Mouse (Mus musculus) kidney, embryonic 14.5 days (tissue): Measurements from ENCODE around the gene Gls. TPM values are rescaled to one million over a fixed set of nuclear protein-coding genes. Genes with fewer than 3 reads are reported as not detected.

Experiments used
- ATAC-seq: fragments of 200-750 bp; cut with Nextera tagmentation; 2 replicates; pipeline ENCODE4 v1.8.0; 2017; ENCODE audit warnings: moderate number of reproducible peaks, mild to moderate bottlenecking, moderate TSS enrichment, moderate library complexity; ENCODE audit not compliant: low FRiP score, low TSS enrichment
- H3K27ac ChIP-seq: fragments of 300-500 bp; sonication (generic); 2 replicates; pipeline ENCODE4 v1.5.1; 2014; ENCODE audit warnings: low read depth, mild to moderate bottlenecking, low read length, moderate library complexity, mixed read lengths
- H3K27me3 ChIP-seq: fragments of 300-500 bp; sonication (generic); 2 replicates; pipeline ENCODE4 v1.6.1; 2014; ENCODE audit warnings: mild to moderate bottlenecking, low read length; ENCODE audit not compliant: control insufficient read depth, insufficient read depth
- H3K36me3 ChIP-seq: fragments of 300-500 bp; sonication (generic); 2 replicates; pipeline ENCODE4 v1.6.1; 2014; ENCODE audit warnings: low read length, mixed read lengths; ENCODE audit not compliant: control insufficient read depth, insufficient read depth
- H3K4me1 ChIP-seq: fragments of 300-500 bp; sonication (generic); 2 replicates; pipeline ENCODE4 v1.6.1; 2014; ENCODE audit warnings: low read length, mixed read lengths; ENCODE audit not compliant: control insufficient read depth, insufficient read depth
- H3K4me2 ChIP-seq: fragments of 300-500 bp; sonication (generic); replicated peaks from 2 replicates; pipeline ENCODE4 v1.6.1; 2014; ENCODE audit warnings: low read depth, mild to moderate bottlenecking, low read length
- H3K4me3 ChIP-seq: fragments of 300-500 bp; sonication (generic); 2 replicates; pipeline ENCODE4 v1.5.1; 2014; ENCODE audit warnings: mild to moderate bottlenecking, low read length
- H3K9ac ChIP-seq: fragments of 300-500 bp; sonication (generic); 2 replicates; pipeline ENCODE4 v1.6.1; 2014; ENCODE audit warnings: low read depth, mild to moderate bottlenecking, low read length, moderate library complexity
- H3K9me3 ChIP-seq: fragments of 300-500 bp; sonication (generic); 2 replicates; pipeline ENCODE4 v1.6.1; 2016; ENCODE audit warnings: low read length; ENCODE audit not compliant: control insufficient read depth
- WGBS: fragments of 180-500 bp; shearing (Covaris S2); extraction: QIAGEN DNeasy Blood & Tissue Kit; methylation state at CpG from one replicate; pipeline ENCODE4 v1.1.7; 2014; 5-methylcytosine and 5-hydroxymethylcytosine counted together
- polyA plus RNA-seq: library from polyadenylated mRNA; unstranded; fragments of >200 nt; fragmentation: Nextera tagmentation; extraction: Ambion mirVana; gene quantifications from 2 replicates; pipeline ENCODE4 v1.2.1, GENCODE M21; 2014

The Gls gene
- polyA plus RNA-seq, 1 experiment from 2014 or later, result 37.1 TPM

- Histone ChIP-seq H3K9ac (no peak overlapping the region), H3K4me3 (no peak overlapping the region), H3K27ac (no peak overlapping the region), H3K4me2 (no peak overlapping the region), H3K9me3 (no peaks in the 10 kb centered on the region), H3K36me3 (no peaks in the 10 kb centered on the region; the same call in 1 of the 2 replicates), H3K4me1 (no peaks in the 10 kb centered on the region), H3K27me3 (no peaks in the 10 kb centered on the region)
- ATAC-seq, result peak; percentile 80
- 39% methylated on average over 8 of the region's 8 CpGs for WGBS
Measured at GRCm38 (mm10) chr1:52154890-52155289, 78.1 kb downstream of the Gls start.

GRCm38 (mm10) chr1:52152936-52153335, 80.1 kb downstream of the Gls start:
- no peak overlapping the region for H3K4me2 ChIP-seq
- no peak overlapping the region for H3K9ac ChIP-seq
- WGBS, result 60% methylated on average over 3 of the region's 3 CpGs
- H3K27me3 ChIP-seq, result no peaks in the 10 kb centered on the region
- no peak for ATAC-seq
- no peak overlapping the region for H3K27ac ChIP-seq
- no peaks in the 10 kb centered on the region for H3K4me1 ChIP-seq
- H3K4me3 ChIP-seq, result no peak overlapping the region
- H3K36me3 ChIP-seq, result no peaks in the 10 kb centered on the region; the same call in 1 of the 2 replicates
- H3K9me3 ChIP-seq, result no peaks in the 10 kb centered on the region

- H3K4me3 ChIP-seq, result no peak overlapping the region
- no peak overlapping the region for H3K9ac ChIP-seq
- H3K27ac ChIP-seq, result no peak overlapping the region
- H3K4me1 ChIP-seq, result no peaks in the 10 kb centered on the region
- no peaks in the 10 kb centered on the region for H3K9me3 ChIP-seq
- H3K27me3 ChIP-seq, result no peaks in the 10 kb centered on the region
- WGBS, result 39% methylated on average over 13 of the region's 13 CpGs
- ATAC-seq, result no peak
- H3K36me3 ChIP-seq, result no peaks in the 10 kb centered on the region; the same call in 1 of the 2 replicates
- H3K4me2 ChIP-seq, result no peak overlapping the region
Measured at GRCm38 (mm10) chr1:52152369-52152768, 80.7 kb downstream of the Gls start.

- Histone ChIP-seq H3K4me3 (no peak overlapping the region), H3K27ac (no peak overlapping the region), H3K4me2 (no peak overlapping the region), H3K36me3 (no peaks in the 10 kb centered on the region), H3K27me3 (no peaks in the 10 kb centered on the region), H3K9me3 (no peaks in the 10 kb centered on the region), H3K9ac (no peak overlapping the region), H3K4me1 (no peaks in the 10 kb centered on the region)
- no peak for ATAC-seq
- 98% methylated on average over 5 of the region's 5 CpGs for WGBS
Measured at GRCm38 (mm10) chr1:52151166-52151565, 81.9 kb downstream of the Gls start.

- peak; percentile 40; the same call in 1 of the 2 replicates for ATAC-seq
- no peaks in the 10 kb centered on the region for H3K4me1 ChIP-seq
- no peaks in the 10 kb centered on the region for H3K9me3 ChIP-seq
- H3K9ac ChIP-seq, result no peak overlapping the region
- H3K27ac ChIP-seq, result no peak overlapping the region
- no peaks in the 10 kb centered on the region for H3K27me3 ChIP-seq
- H3K4me2 ChIP-seq, result no peak overlapping the region
- H3K4me3 ChIP-seq, result no peak overlapping the region
- no peaks in the 10 kb centered on the region for H3K36me3 ChIP-seq
- 32% methylated on average over 11 of the region's 11 CpGs for WGBS
Measured at GRCm38 (mm10) chr1:52150676-52151075, 82.4 kb downstream of the Gls start.

GRCm38 (mm10) chr1:52149934-52150346, 83.1 kb downstream of the Gls start:
- Histone ChIP-seq H3K27ac (no peak overlapping the region), H3K9me3 (no peaks in the 10 kb centered on the region), H3K27me3 (no peaks in the 10 kb centered on the region), H3K36me3 (no peaks in the 10 kb centered on the region), H3K4me2 (no peak overlapping the region), H3K9ac (no peak overlapping the region), H3K4me1 (no peaks in the 10 kb centered on the region), H3K4me3 (no peak overlapping the region)
- 70% methylated on average over 9 of the region's 9 CpGs for WGBS
- no peak for ATAC-seq

- H3K36me3 ChIP-seq, result no peaks in the 10 kb centered on the region; the same call in 1 of the 2 replicates
- 84% methylated on average over 7 of the region's 7 CpGs for WGBS
- no peaks in the 10 kb centered on the region for H3K9me3 ChIP-seq
- no peak overlapping the region for H3K27ac ChIP-seq
- H3K27me3 ChIP-seq, result no peaks in the 10 kb centered on the region
- ATAC-seq, result no peak
- H3K4me1 ChIP-seq, result no peaks in the 10 kb centered on the region
- no peak overlapping the region for H3K9ac ChIP-seq
- no peak overlapping the region for H3K4me3 ChIP-seq
- no peak overlapping the region for H3K4me2 ChIP-seq
Measured at GRCm38 (mm10) chr1:52148696-52149095, 84.3 kb downstream of the Gls start.

GRCm38 (mm10) chr1:52148178-52148577, 84.9 kb downstream of the Gls start:
- H3K27me3 ChIP-seq, result no peaks in the 10 kb centered on the region
- 66% methylated on average over 7 of the region's 7 CpGs for WGBS
- no peak overlapping the region for H3K4me3 ChIP-seq
- H3K9ac ChIP-seq, result no peak overlapping the region
- no peaks in the 10 kb centered on the region; the same call in 1 of the 2 replicates for H3K36me3 ChIP-seq
- no peaks in the 10 kb centered on the region for H3K9me3 ChIP-seq
- H3K4me1 ChIP-seq, result no peaks in the 10 kb centered on the region
- no peak overlapping the region for H3K27ac ChIP-seq
- ATAC-seq, result no peak
- H3K4me2 ChIP-seq, result no peak overlapping the region

- H3K27ac ChIP-seq, result no peak overlapping the region
- no peaks in the 10 kb centered on the region; the same call in 1 of the 2 replicates for H3K36me3 ChIP-seq
- H3K4me1 ChIP-seq, result no peaks in the 10 kb centered on the region
- no peak for ATAC-seq
- no peaks in the 10 kb centered on the region for H3K9me3 ChIP-seq
- WGBS, result 86% methylated on average over 2 of the region's 2 CpGs
- H3K4me3 ChIP-seq, result no peak overlapping the region
- H3K9ac ChIP-seq, result no peak overlapping the region
- H3K27me3 ChIP-seq, result no peaks in the 10 kb centered on the region
- H3K4me2 ChIP-seq, result no peak overlapping the region
Measured at GRCm38 (mm10) chr1:52147431-52147830, 85.6 kb downstream of the Gls start.
